In genomic region chr2:68383964-68384363, GRCm38 (mm10) we compare ENCODE assay signal across 21 mouse cellular contexts.
DNase-seq lines count a peak whose midpoint lies in the region; ATAC-seq lines count a peak whose summit lies in the region.
"Had no signal": no experiment of that assay in that cellular context is flagged by ENCODE, and none has a peak within 500 bp of the region (broad histone marks: within the 10 kb centered on the region; RNA-seq: fewer than 3 reads in every experiment).

No protein-coding gene starts in this region.

- H3K4me2 ChIP-seq in midbrain, embryonic 16.5 days (ENCODE audit: low read length): no peak overlapping the region
- H3K4me2 ChIP-seq: embryonic facial prominence, embryonic 15.5 days; hindbrain, embryonic 12.5 days had no signal

- 0 out of 2 replicates have a peak overlapping the region, but pooled peaks have one; percentile 2 for H3K27ac ChIP-seq in midbrain, embryonic 10.5 days (replicated peaks)
- H3K27ac ChIP-seq in midbrain, embryonic 16.5 days (ENCODE audit: low read length): no peak overlapping the region
- no peak overlapping the region for H3K27ac ChIP-seq in embryonic facial prominence, embryonic 10.5 days (replicated peaks)
- H3K27ac ChIP-seq: embryonic facial prominence, embryonic 15.5 days; forebrain, embryonic 10.5 days; gastrocnemius, adult 2 months; hindbrain, embryonic 12.5 days had no signal

- DNase-seq in heart, adult 11 months: peak; percentile 27
- DNase-seq in heart, postnatal 10 days: no peak
- DNase-seq in midbrain, embryonic 10.5 days (ENCODE audit: low spot score): no peak
- DNase-seq in naive thymus-derived CD4-positive, alpha-beta T cell, adult 2 months (ENCODE audit: low read depth): peak; percentile 9
- no peak for DNase-seq in spleen, postnatal 14 days (ENCODE audit: low spot score in 2 of 2)
- DNase-seq in embryonic facial prominence, embryonic 10.5 days (ENCODE audit: low spot score): no peak
- DNase-seq: adrenal gland, adult 8-10 months; adrenal gland, postnatal 36 days; cerebellum, adult 2 months; cerebellum, postnatal 10 days; gastrocnemius, adult 2 months; gastrocnemius, postnatal 25 days; heart, postnatal 14 days had no signal

- peaks cover 90% of the 10 kb centered on the region for H3K4me1 ChIP-seq in midbrain, embryonic 10.5 days
- no peaks in the 10 kb centered on the region; the same call in 1 of the 2 replicates for H3K4me1 ChIP-seq in midbrain, embryonic 16.5 days (ENCODE audit: control insufficient read depth, insufficient read depth, low read length)
- H3K4me1 ChIP-seq in embryonic facial prominence, embryonic 10.5 days: peaks cover 55% of the 10 kb centered on the region

- no peak overlapping the region for H3K9ac ChIP-seq in midbrain, embryonic 16.5 days (ENCODE audit: low read depth, low read length)
- H3K9ac ChIP-seq: embryonic facial prominence, embryonic 15.5 days; hindbrain, embryonic 12.5 days had no signal

- H3K4me3 ChIP-seq in midbrain, embryonic 10.5 days: no peak overlapping the region
- H3K4me3 ChIP-seq in midbrain, embryonic 16.5 days (ENCODE audit: low read depth, low read length): no peak overlapping the region
- no peak overlapping the region for H3K4me3 ChIP-seq in embryonic facial prominence, embryonic 10.5 days
- H3K4me3 ChIP-seq: embryonic facial prominence, embryonic 15.5 days; erythroblast, embryonic 14.5 days; forebrain, embryonic 10.5 days; gastrocnemius, adult 2 months; hindbrain, embryonic 12.5 days had no signal

- ATAC-seq in midbrain, embryonic 16.5 days: no peak
- ATAC-seq: forebrain, embryonic 14.5 days; hindbrain, embryonic 16.5 days had no signal

- intact Hi-C loops in heart, postnatal 10 days (cut with DNase I): no loop called here

- H3K27me3 ChIP-seq in midbrain, embryonic 10.5 days (ENCODE audit: low read depth, poor library complexity, severe bottlenecking): peaks cover 18% of the 10 kb centered on the region; the same call in 1 of the 2 replicates
- H3K27me3 ChIP-seq in midbrain, embryonic 16.5 days (ENCODE audit: control insufficient read depth, insufficient read depth, low read depth, low read length): no peaks in the 10 kb centered on the region
- no peaks in the 10 kb centered on the region for H3K27me3 ChIP-seq in embryonic facial prominence, embryonic 10.5 days (replicated peaks; ENCODE audit: low read depth, poor library complexity, severe bottlenecking)
- H3K27me3 ChIP-seq: embryonic facial prominence, embryonic 15.5 days; hindbrain, embryonic 12.5 days had no signal

- WGBS in midbrain, embryonic 10.5 days: 86% methylated on average over 4 of the region's 4 CpGs
- 87% methylated on average over 4 of the region's 4 CpGs for WGBS in midbrain, embryonic 16.5 days
- 88% methylated on average over 4 of the region's 4 CpGs for WGBS in embryonic facial prominence, embryonic 10.5 days

- H3K9me3 ChIP-seq in midbrain, embryonic 10.5 days (replicated peaks): no peaks in the 10 kb centered on the region
- H3K9me3 ChIP-seq in midbrain, embryonic 16.5 days (replicated peaks; ENCODE audit: control insufficient read depth, low read length, poor library complexity, severe bottlenecking): no peaks in the 10 kb centered on the region
- H3K9me3 ChIP-seq in embryonic facial prominence, embryonic 10.5 days: no peaks in the 10 kb centered on the region
- H3K9me3 ChIP-seq: embryonic facial prominence, embryonic 15.5 days; forebrain, embryonic 10.5 days; hindbrain, embryonic 12.5 days had no signal

- H3K36me3 ChIP-seq in midbrain, embryonic 10.5 days: peaks cover 5% of the 10 kb centered on the region
- no peaks in the 10 kb centered on the region for H3K36me3 ChIP-seq in midbrain, embryonic 16.5 days (ENCODE audit: control insufficient read depth, insufficient read depth, low read length)
- peaks cover 10% of the 10 kb centered on the region; the same call in 1 of the 2 replicates for H3K36me3 ChIP-seq in embryonic facial prominence, embryonic 10.5 days (replicated peaks)
- H3K36me3 ChIP-seq: embryonic facial prominence, embryonic 15.5 days; G1E; hindbrain, embryonic 12.5 days had no signal

Comparison
In these comparisons a context has a peak if more than half of its experiments do, and no peak if none do; other contexts are left out.
1. DNase-seq: peak in heart, adult 11 months (single experiment) and naive thymus-derived CD4-positive, alpha-beta T cell, adult 2 months (single experiment); none in heart, postnatal 10 days (0 of 2), midbrain, embryonic 10.5 days (single experiment), spleen, postnatal 14 days (0 of 2) and embryonic facial prominence, embryonic 10.5 days (single experiment).